Mouse (Mus musculus) MEL (cell line): Measurements from ENCODE around the gene Tgoln1. TPM values are rescaled to one million over a fixed set of nuclear protein-coding genes. Genes with fewer than 3 reads are reported as not detected.

Experiments
- DNase-seq: peaks from one replicate; pipeline ENCODE4 v3.0.0; 2011; ENCODE audit warnings: low read depth, low spot score
- H3K27ac ChIP-seq: 2 replicates; pipeline ENCODE4 v1.5.1; 2012; ENCODE audit warnings: low read depth, mild to moderate bottlenecking, control low read depth, low read length, moderate library complexity; ENCODE audit not compliant: control insufficient read depth
- H3K27me3 ChIP-seq, 2 experiments: fragments of 150-350 bp in 1 of 2; sonication (generic) in 1 of 2; 2 replicates each; pipeline ENCODE4 v1.6.1; 2012; ENCODE audit warnings: low read length in 2 of 2, mild to moderate bottlenecking in 2 of 2, improper control_type of control experiment in 1 of 2, moderate library complexity in 1 of 2; ENCODE audit not compliant: insufficient read depth in 2 of 2, control insufficient read depth in 1 of 2
- H3K36me3 ChIP-seq, 2 experiments: 2 replicates each; pipeline ENCODE4 v1.6.1; 2012 to 2014; ENCODE audit warnings: low read length in 2 of 2, improper control_type of control experiment in 1 of 2, inconsistent platforms in 1 of 2, mild to moderate bottlenecking in 1 of 2; ENCODE audit not compliant: insufficient read depth in 2 of 2, control insufficient read depth in 1 of 2
- H3K4me1 ChIP-seq, 2 experiments: fragments of 150-350 bp in 1 of 2; sonication (generic) in 1 of 2; 2 replicates each; pipeline ENCODE4 v1.6.1; 2012; ENCODE audit warnings: low read length in 2 of 2, improper control_type of control experiment in 1 of 2, mild to moderate bottlenecking in 1 of 2; ENCODE audit not compliant: insufficient read depth in 2 of 2, control insufficient read depth in 1 of 2
- H3K4me3 ChIP-seq, 2 experiments: fragments of 150-350 bp in 1 of 2; sonication (generic) in 1 of 2; 2 replicates each; pipeline ENCODE4 v1.5.1; 2012; ENCODE audit warnings: low read depth in 2 of 2, low read length in 2 of 2, mild to moderate bottlenecking in 2 of 2, moderate library complexity in 2 of 2, control low read depth in 1 of 2, improper control_type of control experiment in 1 of 2; ENCODE audit not compliant: control insufficient read depth in 1 of 2, insufficient read depth in 1 of 2
- H3K79me2 ChIP-seq: 2 replicates; pipeline ENCODE4 v1.6.1; 2012; ENCODE audit warnings: mild to moderate bottlenecking, low read length, moderate library complexity; ENCODE audit not compliant: control insufficient read depth, poor library complexity, insufficient read depth
- H3K9ac ChIP-seq: 2 replicates; pipeline ENCODE4 v1.6.1; 2012; ENCODE audit warnings: low read depth, mild to moderate bottlenecking, control low read depth, low read length, moderate library complexity; ENCODE audit not compliant: control insufficient read depth, poor library complexity, severe bottlenecking
- H3K9me3 ChIP-seq: fragments of 150-350 bp; sonication (generic); replicated peaks from 2 replicates; pipeline ENCODE4 v1.6.1; 2012; ENCODE audit warnings: mild to moderate bottlenecking, low read length, improper control_type of control experiment, moderate library complexity; ENCODE audit not compliant: insufficient read depth
- BHLHE40 ChIP-seq: IDR thresholded peaks from 2 replicates; pipeline ENCODE4 v1.6.1; 2012; ENCODE audit warnings: low read depth, mild to moderate bottlenecking, inconsistent platforms, low read length, improper control_type of control experiment, borderline replicate concordance
- CHD2 ChIP-seq: IDR thresholded peaks from 2 replicates; pipeline ENCODE4 v1.6.1; 2011; ENCODE audit warnings: low read length, improper control_type of control experiment
- E2F4 ChIP-seq: IDR thresholded peaks from 2 replicates; pipeline ENCODE4 v1.6.1; 2011; ENCODE audit warnings: low read depth, low read length, improper control_type of control experiment, borderline replicate concordance
- ELF1 ChIP-seq: IDR thresholded peaks from 2 replicates; pipeline ENCODE4 v1.6.1; 2014; ENCODE audit warnings: low read depth, mild to moderate bottlenecking, inconsistent platforms, low read length, improper control_type of control experiment, moderate library complexity
- GABPA ChIP-seq: IDR thresholded peaks from 2 replicates; pipeline ENCODE4 v1.6.1; 2012; ENCODE audit warnings: low read depth, mild to moderate bottlenecking, inconsistent platforms, low read length, improper control_type of control experiment, moderate library complexity
- GATA1 ChIP-seq: IDR thresholded peaks from 2 replicates; pipeline ENCODE4 v1.6.1; 2011; ENCODE audit warnings: low read depth, low read length, improper control_type of control experiment
- HCFC1 ChIP-seq: IDR thresholded peaks from 2 replicates; pipeline ENCODE4 v1.6.1; 2012; ENCODE audit warnings: low read depth, mild to moderate bottlenecking, inconsistent platforms, low read length, improper control_type of control experiment, moderate library complexity
- MAFK ChIP-seq: IDR thresholded peaks from 2 replicates; pipeline ENCODE4 v1.6.1; 2011; ENCODE audit warnings: low read depth, mild to moderate bottlenecking, low read length, improper control_type of control experiment, borderline replicate concordance
- MAX ChIP-seq: IDR thresholded peaks from 2 replicates; pipeline ENCODE4 v1.6.1; 2011; ENCODE audit warnings: low read length, improper control_type of control experiment
- MAZ ChIP-seq: IDR thresholded peaks from 2 replicates; pipeline ENCODE4 v1.6.1; 2012; ENCODE audit warnings: low read depth, mild to moderate bottlenecking, inconsistent platforms, low read length, improper control_type of control experiment
- MEF2A ChIP-seq: IDR thresholded peaks from 2 replicates; pipeline ENCODE4 v1.6.1; 2014; ENCODE audit warnings: low read depth, mild to moderate bottlenecking, inconsistent platforms, low read length, improper control_type of control experiment; ENCODE audit not compliant: poor library complexity, insufficient replicate concordance, severe bottlenecking; ENCODE audit errors: extremely low read depth
- NELFE ChIP-seq: IDR thresholded peaks from 2 replicates; pipeline ENCODE4 v1.6.1; 2011; ENCODE audit warnings: low read depth, low read length, improper control_type of control experiment
- NRF1 ChIP-seq: IDR thresholded peaks from 2 replicates; pipeline ENCODE4 v1.6.1; 2014; ENCODE audit warnings: low read depth, mild to moderate bottlenecking, inconsistent platforms, low read length, improper control_type of control experiment, moderate library complexity; ENCODE audit not compliant: poor library complexity, insufficient read depth, severe bottlenecking
- POLR2AphosphoS5 ChIP-seq: IDR thresholded peaks from 2 replicates; pipeline ENCODE4 v1.6.1; 2012; ENCODE audit warnings: low read depth, borderline replicate concordance, mild to moderate bottlenecking, inconsistent platforms, low read length, moderate library complexity, mixed read lengths
- RCOR1 ChIP-seq: IDR thresholded peaks from 2 replicates; pipeline ENCODE4 v1.6.1; 2012; ENCODE audit warnings: low read depth, mild to moderate bottlenecking, inconsistent platforms, low read length, improper control_type of control experiment
- SIN3A ChIP-seq: IDR thresholded peaks from 2 replicates; pipeline ENCODE4 v1.6.1; 2012; ENCODE audit warnings: low read length, improper control_type of control experiment, inconsistent platforms
- TBP ChIP-seq: IDR thresholded peaks from 2 replicates; pipeline ENCODE4 v1.8.0; 2011; ENCODE audit warnings: low read depth, low read length, improper control_type of control experiment
- TCF12 ChIP-seq: IDR thresholded peaks from 2 replicates; pipeline ENCODE4 v1.6.1; 2014; ENCODE audit warnings: low read depth, mild to moderate bottlenecking, inconsistent platforms, low read length, improper control_type of control experiment, moderate library complexity
- UBTF ChIP-seq: IDR thresholded peaks from 2 replicates; pipeline ENCODE4 v1.6.1; 2012; ENCODE audit warnings: low read depth, mild to moderate bottlenecking, inconsistent platforms, low read length, improper control_type of control experiment, moderate library complexity, borderline replicate concordance; ENCODE audit not compliant: insufficient read depth
- USF1 ChIP-seq: IDR thresholded peaks from 2 replicates; pipeline ENCODE4 v1.6.1; 2014; ENCODE audit warnings: low read depth, mild to moderate bottlenecking, inconsistent platforms, low read length, improper control_type of control experiment, moderate library complexity
- USF2 ChIP-seq, 2 experiments: IDR thresholded peaks; 2 replicates each; pipeline ENCODE4 v1.6.1; 2011 to 2012; ENCODE audit warnings: improper control_type of control experiment in 2 of 2, low read length in 2 of 2, borderline replicate concordance in 1 of 2, inconsistent platforms in 1 of 2, low read depth in 1 of 2, mild to moderate bottlenecking in 1 of 2; ENCODE audit not compliant: insufficient read depth in 1 of 2
- ZC3H11A ChIP-seq: IDR thresholded peaks from 2 replicates; pipeline ENCODE4 v1.6.1; 2012; ENCODE audit warnings: low read depth, mild to moderate bottlenecking, inconsistent platforms, low read length, improper control_type of control experiment
- ZKSCAN1 ChIP-seq: IDR thresholded peaks from 2 replicates; pipeline ENCODE4 v1.6.1; 2012; ENCODE audit warnings: low read depth, mild to moderate bottlenecking, inconsistent platforms, low read length, improper control_type of control experiment, moderate library complexity
- ZMIZ1 ChIP-seq: IDR thresholded peaks from 2 replicates; pipeline ENCODE4 v1.6.1; 2012; ENCODE audit warnings: low read depth, mild to moderate bottlenecking, inconsistent platforms, low read length, improper control_type of control experiment, moderate library complexity
- polyA plus RNA-seq, 2 experiments: library from polyadenylated mRNA; stranded (reverse) in 1 of 2; unstranded in 1 of 2; fragments of >175 nt in 1 of 2; fragments of >200 nt in 1 of 2; gene quantifications; 2 replicates each; pipeline versions ENCODE4 v1.2.1 to v1.2.4; 2012; ENCODE audit warnings: low replicate concordance in 2 of 2, low read depth in 1 of 2; ENCODE audit not compliant: insufficient read length in 2 of 2, insufficient read depth in 1 of 2, missing spikeins in 1 of 2
- total RNA-seq: library from RNA; depleted of rRNA; stranded (reverse); fragments of 300-350 nt; gene quantifications from 2 replicates; pipeline ENCODE4 v1.2.3, GENCODE M21; 2012

Gene Tgoln1
- total and polyA plus RNA-seq, 3 experiments: 20.6 to 106 (median 23.9) TPM

GRCm38 (mm10) chr6:72630370-72630769 lies 13.6 kb upstream of the Tgoln1 start:
- no peak for TF ChIP-seq NELFE
- no peak for TF ChIP-seq UBTF
- TF ChIP-seq ZC3H11A: no peak
- no peak for TF ChIP-seq GATA1
- no peak for TF ChIP-seq USF2 (IDR thresholded peaks at IDR 0.05; ENCODE audit: borderline replicate concordance in 1 of 2, insufficient read depth in 1 of 2, low read depth in 1 of 2, low read length in 2 of 2)
- TF ChIP-seq USF1: no peak
- TF ChIP-seq GABPA: no peak
- no peak for TF ChIP-seq TBP
- TF ChIP-seq MEF2A: no peak
- TF ChIP-seq HCFC1: no peak
- TF ChIP-seq MAX: no peak
- TF ChIP-seq RCOR1: no peak
- TF ChIP-seq NRF1: no peak
- Histone ChIP-seq H3K36me3 (no peaks in the 10 kb centered on the region), H3K27ac (no peak overlapping the region), H3K9me3 (no peaks in the 10 kb centered on the region), H3K79me2 (no peaks in the 10 kb centered on the region), H3K4me3 (no peak overlapping the region), H3K9ac (no peak overlapping the region), H3K4me1 (no peaks in the 10 kb centered on the region), H3K27me3 (peaks cover 7 to 15% of the 10 kb centered on the region in 2 experiments)
- no peak for DNase-seq

GRCm38 (mm10) chr6:72627276-72627675 lies 10.5 kb upstream of the Tgoln1 start:
- Histone ChIP-seq H3K27me3 (peaks cover 4 to 10% of the 10 kb centered on the region in 2 experiments), H3K36me3 (no peaks in the 10 kb centered on the region), H3K4me3 (no peak overlapping the region), H3K4me1 (no peaks in the 10 kb centered on the region), H3K79me2 (no peaks in the 10 kb centered on the region), H3K9ac (no peak overlapping the region), H3K27ac (no peak overlapping the region)
- no peak for DNase-seq
- no peak for TF ChIP-seq SIN3A
- TF ChIP-seq HCFC1: no peak
- TF ChIP-seq, all 39 proteins: peak for 0
- H3K9me3 ChIP-seq: no peaks in the 10 kb centered on the region

GRCm38 (mm10) chr6:72626391-72626790 lies 9.6 kb upstream of the Tgoln1 start:
- H3K9ac ChIP-seq: no peak overlapping the region
- no peaks in the 10 kb centered on the region for H3K4me1 ChIP-seq
- H3K36me3 ChIP-seq: no peaks in the 10 kb centered on the region
- H3K27me3 ChIP-seq: peaks cover 4 to 7% of the 10 kb centered on the region in 2 experiments
- H3K4me3 ChIP-seq: no peak overlapping the region
- H3K27ac ChIP-seq: no peak overlapping the region
- no peaks in the 10 kb centered on the region for H3K79me2 ChIP-seq
- H3K9me3 ChIP-seq: no peaks in the 10 kb centered on the region
- DNase-seq: no peak
- TF ChIP-seq GABPA: no peak
- TF ChIP-seq USF2 (IDR thresholded peaks at IDR 0.05; ENCODE audit: borderline replicate concordance in 1 of 2, insufficient read depth in 1 of 2, low read depth in 1 of 2, low read length in 2 of 2): no peak
- no peak for TF ChIP-seq TBP
- TF ChIP-seq MAZ: no peak
- TF ChIP-seq TCF12: no peak
- no peak for TF ChIP-seq E2F4
- no peak for TF ChIP-seq ELF1
- no peak for TF ChIP-seq BHLHE40
- no peak for TF ChIP-seq MAFK
- no peak for TF ChIP-seq ZMIZ1
- TF ChIP-seq POLR2AphosphoS5: no peak
- no peak for TF ChIP-seq ZC3H11A
- no peak for TF ChIP-seq ZKSCAN1
- no peak for TF ChIP-seq CHD2
- TF ChIP-seq UBTF: no peak
